In genomic region chr8:120437207-120437606, GRCm38 (mm10) we compare ENCODE assay signal across 9 mouse cellular contexts.
DNase-seq lines count a peak whose midpoint lies in the region; ATAC-seq and TF ChIP-seq lines count a peak whose summit lies in the region.
"Had no signal": no experiment of that assay in that cellular context is flagged by ENCODE, and none has a peak within 500 bp of the region (broad histone marks: within the 10 kb centered on the region; RNA-seq: fewer than 3 reads in every experiment).

No protein-coding gene starts in this region.

- no peaks in the 10 kb centered on the region for H3K36me3 ChIP-seq in midbrain, embryonic 10.5 days
- no peaks in the 10 kb centered on the region for H3K36me3 ChIP-seq in midbrain, embryonic 11.5 days (ENCODE audit: control insufficient read depth, insufficient read depth, low read length)
- no peaks in the 10 kb centered on the region; the same call in 1 of the 2 replicates for H3K36me3 ChIP-seq in limb, embryonic 14.5 days (ENCODE audit: control insufficient read depth, insufficient read depth, low read length)
- H3K36me3 ChIP-seq in stomach, postnatal 0 days (ENCODE audit: control insufficient read depth, insufficient read depth, low read length): no peaks in the 10 kb centered on the region

- H3K4me1 ChIP-seq in midbrain, embryonic 10.5 days: peaks cover 86% of the 10 kb centered on the region
- peaks cover 33% of the 10 kb centered on the region for H3K4me1 ChIP-seq in midbrain, embryonic 11.5 days (ENCODE audit: control insufficient read depth, insufficient read depth, low read length)
- peaks cover 30% of the 10 kb centered on the region for H3K4me1 ChIP-seq in limb, embryonic 14.5 days (ENCODE audit: control insufficient read depth, insufficient read depth, low read length)
- peaks cover 6% of the 10 kb centered on the region for H3K4me1 ChIP-seq in stomach, postnatal 0 days (replicated peaks; ENCODE audit: control insufficient read depth, insufficient read depth)

- H3K4me2 ChIP-seq in midbrain, embryonic 11.5 days: no peak overlapping the region
- H3K4me2 ChIP-seq in limb, embryonic 14.5 days (replicated peaks; ENCODE audit: low read depth, low read length, severe bottlenecking): no peak overlapping the region
- no peak overlapping the region for H3K4me2 ChIP-seq in stomach, postnatal 0 days (replicated peaks; ENCODE audit: low read depth)

- ATAC-seq in frontal cortex, adult (ENCODE audit: low TSS enrichment): peak; percentile 53
- no peak for ATAC-seq in midbrain, embryonic 11.5 days (ENCODE audit: low FRiP score)
- ATAC-seq in limb, embryonic 14.5 days (ENCODE audit: low FRiP score, low read depth): 0 out of 2 replicates have a peak, but pooled peaks have one; percentile 4
- ATAC-seq in stomach, postnatal 0 days (ENCODE audit: low FRiP score, low TSS enrichment): peak; percentile 3; the same call in 1 of the 2 replicates

- no peak for DNase-seq in frontal cortex, adult 2 months (ENCODE audit: extremely low spot score in 1 of 2, low spot score in 1 of 2)
- DNase-seq in midbrain, embryonic 10.5 days (ENCODE audit: low spot score): no peak
- DNase-seq in midbrain, embryonic 11.5 days (ENCODE audit: low spot score, missing footprints): no peak
- no peak for DNase-seq in limb, embryonic 14.5 days (ENCODE audit: low spot score)
- no peak for DNase-seq in stomach, postnatal 0 days (ENCODE audit: low spot score)
- DNase-seq in heart, postnatal 25 days (ENCODE audit: low spot score): no peak
- DNase-seq in layer of hippocampus, postnatal 25 days (ENCODE audit: extremely low spot score in 1 of 2, low spot score in 1 of 2): no peak

- H3K4me3 ChIP-seq in midbrain, embryonic 10.5 days: no peak overlapping the region
- no peak overlapping the region for H3K4me3 ChIP-seq in midbrain, embryonic 11.5 days (ENCODE audit: low read depth, low read length)
- no peak overlapping the region for H3K4me3 ChIP-seq in limb, embryonic 14.5 days (replicated peaks; ENCODE audit: low read length)
- H3K4me3 ChIP-seq in stomach, postnatal 0 days (ENCODE audit: low read depth, low read length): no peak overlapping the region

- 0 out of 2 replicates have a peak overlapping the region, but pooled peaks have one; percentile 33 for H3K27ac ChIP-seq in midbrain, embryonic 10.5 days (replicated peaks)
- H3K27ac ChIP-seq in midbrain, embryonic 11.5 days (ENCODE audit: low read depth, low read length): no peak overlapping the region
- no peak overlapping the region for H3K27ac ChIP-seq in limb, embryonic 14.5 days (replicated peaks; ENCODE audit: low read depth, low read length)
- peak overlapping the region; percentile 82 for H3K27ac ChIP-seq in stomach, postnatal 0 days (replicated peaks)
- H3K27ac ChIP-seq: macrophage had no signal

- no peak for TF ChIP-seq POLR2A in limb, embryonic 14.5 days (IDR thresholded peaks at IDR 0.05; ENCODE audit: borderline replicate concordance, extremely low read depth, insufficient read depth, insufficient read length)

- H3K9me3 ChIP-seq in midbrain, embryonic 10.5 days (replicated peaks): peaks cover 8% of the 10 kb centered on the region; the same call in 1 of the 2 replicates
- H3K9me3 ChIP-seq in midbrain, embryonic 11.5 days (ENCODE audit: control insufficient read depth, low read length): no peaks in the 10 kb centered on the region
- 0 out of 2 replicates have a peak, but pooled peaks cover 5% of the 10 kb centered on the region for H3K9me3 ChIP-seq in limb, embryonic 14.5 days (ENCODE audit: control insufficient read depth, low read length)
- no peaks in the 10 kb centered on the region for H3K9me3 ChIP-seq in stomach, postnatal 0 days (ENCODE audit: control insufficient read depth, low read length)

- H3K27me3 ChIP-seq in midbrain, embryonic 10.5 days (ENCODE audit: low read depth, poor library complexity, severe bottlenecking): peaks cover 91% of the 10 kb centered on the region
- peaks cover 6% of the 10 kb centered on the region for H3K27me3 ChIP-seq in midbrain, embryonic 11.5 days (ENCODE audit: control insufficient read depth, insufficient read depth, low read length)
- no peaks in the 10 kb centered on the region for H3K27me3 ChIP-seq in limb, embryonic 14.5 days (ENCODE audit: control insufficient read depth, insufficient read depth, low read length)
- no peaks in the 10 kb centered on the region for H3K27me3 ChIP-seq in stomach, postnatal 0 days (ENCODE audit: control insufficient read depth, insufficient read depth, low read length)

- no peak for TF ChIP-seq CTCF in stomach, postnatal 0 days (IDR thresholded peaks at IDR 0.05; ENCODE audit: low read depth)

- intact Hi-C loops in heart, postnatal 25 days (cut with DNase I): no loop called here

- no peak for TF ChIP-seq EP300 in stomach, postnatal 0 days (optimal IDR thresholded peaks at IDR 0.05)

- WGBS in midbrain, embryonic 10.5 days: 78% methylated on average over 1 of the region's 1 CpGs
- 71% methylated on average over 1 of the region's 1 CpGs for WGBS in midbrain, embryonic 11.5 days
- WGBS in limb, embryonic 14.5 days: 85% methylated on average over 1 of the region's 1 CpGs
- WGBS in stomach, postnatal 0 days: 60% methylated on average over 1 of the region's 1 CpGs

- H3K9ac ChIP-seq in midbrain, embryonic 11.5 days (ENCODE audit: low read length): no peak overlapping the region
- H3K9ac ChIP-seq in limb, embryonic 14.5 days (ENCODE audit: low read depth, low read length, severe bottlenecking): no peak overlapping the region
- no peak overlapping the region for H3K9ac ChIP-seq in stomach, postnatal 0 days (ENCODE audit: low read length)

Comparison
In these comparisons a context has a peak if more than half of its experiments do, and no peak if none do; other contexts are left out.
1. H3K27ac ChIP-seq: peak in midbrain, embryonic 10.5 days (single experiment) and stomach, postnatal 0 days (single experiment); none in midbrain, embryonic 11.5 days (single experiment) and limb, embryonic 14.5 days (single experiment).